Mouse (Mus musculus) skeletal muscle tissue, adult 2 months (tissue): ENCODE data around the gene Defa35.
"Not testable (repeated sequence)": the region's sequence is repeated elsewhere in the genome, so short reads cannot be mapped to it uniquely, and the experiment has no call there.

Experiments
- DNase-seq: peaks from one replicate; pipeline ENCODE4 v3.0.0-alpha.2; 2012; ENCODE audit warnings: low read depth, low spot score

Defa35 gene

GRCm38 (mm10) chr8:21064738-21065137, at the start of gene Defa35:
Defa35 (plus strand) TSS chr8:21065038.
- not testable (repeated sequence) for DNase-seq

- DNase-seq = not testable (repeated sequence)
Measured at GRCm38 (mm10) chr8:21025245-21025644, 39.6 kb upstream of the Defa35 start, which contains the start of gene Defa21. Defa21 (plus strand) TSS chr8:21025545.

- not testable (repeated sequence) for DNase-seq
Measured at GRCm38 (mm10) chr8:21054747-21055146, 10.1 kb upstream of the Defa35 start, which contains the start of gene Defa23. Defa23 (plus strand) TSS chr8:21055047.

- DNase-seq = not testable (repeated sequence)
Measured at GRCm38 (mm10) chr8:21084142-21084541, 19.3 kb downstream of the Defa35 start, which contains the start of gene Defa25. Defa25 (plus strand) TSS chr8:21084442.

- DNase-seq = no peak
Measured at GRCm38 (mm10) chr8:21093106-21093505, 28.3 kb downstream of the Defa35 start.

- not testable (repeated sequence) for DNase-seq
Measured at GRCm38 (mm10) chr8:21095950-21096349, 31.1 kb downstream of the Defa35 start, which contains the start of gene Gm14851. Gm14851 (minus strand) TSS chr8:21096050.
